Mouse (Mus musculus): ENCODE results near the gene Syt1. TPM values are rescaled to one million over a fixed set of nuclear protein-coding genes. Genes with fewer than 3 reads are reported as not detected.
A peak's percentile ranks its signal among the peaks of the same experiment; 100 is the strongest.

Gene Syt1
- polyA plus RNA-seq (2015; fragmentation: Nextera tagmentation; extraction: Ambion mirVana) = 7.5 and 8.6 TPM in 2 replicates

GRCm38 (mm10) chr10:109010241-109011193 is at the start of gene Syt1:
Gene Syt1, minus strand, starts transcription at chr10:109010982.
- Histone ChIP-seq H3K9ac (ENCODE audit: low read length) (peak within 1 kb of the TSS; percentile 43), H3K27ac (ENCODE audit: low read length) (no peak within 1 kb of the TSS), H3K9me3 (replicated peaks; ENCODE audit: control insufficient read depth, low read length) (no peaks in the 10 kb centered on the region), H3K27me3 (ENCODE audit: control insufficient read depth, insufficient read depth, low read length) (peaks cover 16% of the 10 kb centered on the region), H3K4me3 (replicated peaks; ENCODE audit: low read length) (peak within 1 kb of the TSS; percentile 47), H3K4me1 (ENCODE audit: control insufficient read depth, insufficient read depth, low read length) (peaks cover 11% of the 10 kb centered on the region), H3K4me2 (ENCODE audit: low read depth, low read length) (peak within 1 kb of the TSS; percentile 96), H3K36me3 (ENCODE audit: control insufficient read depth, insufficient read depth, low read length) (no peaks in the 10 kb centered on the region)
- under 1% methylated on average over 37 of the region's 37 CpGs for WGBS
- ATAC-seq (ENCODE audit: insufficient read depth, low FRiP score) = peak; percentile 96

- WGBS = 76% methylated on average over 6 of the region's 6 CpGs
- no peak for ATAC-seq (ENCODE audit: insufficient read depth, low FRiP score)
- no peaks in the 10 kb centered on the region for H3K4me1 ChIP-seq (ENCODE audit: control insufficient read depth, insufficient read depth, low read length)
Observed at GRCm38 (mm10) chr10:109056500-109056899, 45.7 kb upstream of the Syt1 start.

GRCm38 (mm10) chr10:109047537-109047936 is 36.8 kb upstream of the Syt1 start:
- Histone ChIP-seq H3K4me1 (ENCODE audit: control insufficient read depth, insufficient read depth, low read length) (no peaks in the 10 kb centered on the region), H3K4me3 (replicated peaks; ENCODE audit: low read length) (no peak overlapping the region), H3K27me3 (ENCODE audit: control insufficient read depth, insufficient read depth, low read length) (no peaks in the 10 kb centered on the region), H3K9me3 (replicated peaks; ENCODE audit: control insufficient read depth, low read length) (no peaks in the 10 kb centered on the region), H3K36me3 (ENCODE audit: control insufficient read depth, insufficient read depth, low read length) (no peaks in the 10 kb centered on the region), H3K4me2 (ENCODE audit: low read depth, low read length) (no peak overlapping the region), H3K9ac (ENCODE audit: low read length) (no peak overlapping the region), H3K27ac (ENCODE audit: low read length) (no peak overlapping the region)
- 63% methylated on average over 5 of the region's 5 CpGs for WGBS
- no peak for ATAC-seq (ENCODE audit: insufficient read depth, low FRiP score)

More at GRCm38 (mm10) chr10:109056500-109056899, 45.7 kb upstream of the Syt1 start:
- H3K9ac ChIP-seq (ENCODE audit: low read length) = no peak overlapping the region
- no peaks in the 10 kb centered on the region for H3K9me3 ChIP-seq (replicated peaks; ENCODE audit: control insufficient read depth, low read length)
- no peak overlapping the region for H3K4me3 ChIP-seq (replicated peaks; ENCODE audit: low read length)
- H3K27me3 ChIP-seq (ENCODE audit: control insufficient read depth, insufficient read depth, low read length) = no peaks in the 10 kb centered on the region
- no peaks in the 10 kb centered on the region for H3K36me3 ChIP-seq (ENCODE audit: control insufficient read depth, insufficient read depth, low read length)
- H3K27ac ChIP-seq (ENCODE audit: low read length) = no peak overlapping the region
- no peak overlapping the region for H3K4me2 ChIP-seq (ENCODE audit: low read depth, low read length)

DNA sequence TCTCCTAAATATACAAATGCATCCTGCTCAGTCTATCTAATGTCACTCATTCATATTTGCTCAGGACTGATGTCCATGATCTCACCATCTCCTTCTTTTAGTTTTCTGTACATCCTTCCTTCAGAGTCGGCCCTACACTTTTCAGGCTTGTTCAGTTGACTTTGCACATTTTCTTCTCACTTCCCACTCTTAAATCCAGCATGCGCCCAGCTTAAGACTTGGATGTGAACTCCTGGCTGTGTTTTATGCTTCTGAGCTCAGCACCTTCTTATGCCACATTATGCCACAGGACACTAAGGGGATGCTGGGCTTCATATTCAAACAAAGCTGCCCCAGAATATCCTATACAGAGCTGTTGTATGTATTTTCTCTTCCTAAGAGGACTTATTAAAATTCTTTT is 36.2 kb upstream of the Syt1 start:
- Histone ChIP-seq H3K9ac (ENCODE audit: low read length) (no peak overlapping the region), H3K9me3 (replicated peaks; ENCODE audit: control insufficient read depth, low read length) (no peaks in the 10 kb centered on the region), H3K4me2 (ENCODE audit: low read depth, low read length) (no peak overlapping the region), H3K27ac (ENCODE audit: low read length) (no peak overlapping the region), H3K4me1 (ENCODE audit: control insufficient read depth, insufficient read depth, low read length) (no peaks in the 10 kb centered on the region), H3K4me3 (replicated peaks; ENCODE audit: low read length) (no peak overlapping the region), H3K27me3 (ENCODE audit: control insufficient read depth, insufficient read depth, low read length) (no peaks in the 10 kb centered on the region), H3K36me3 (ENCODE audit: control insufficient read depth, insufficient read depth, low read length) (no peaks in the 10 kb centered on the region)
- WGBS = 82% methylated on average over 2 of the region's 2 CpGs
- no peak for ATAC-seq (ENCODE audit: insufficient read depth, low FRiP score)

DNA sequence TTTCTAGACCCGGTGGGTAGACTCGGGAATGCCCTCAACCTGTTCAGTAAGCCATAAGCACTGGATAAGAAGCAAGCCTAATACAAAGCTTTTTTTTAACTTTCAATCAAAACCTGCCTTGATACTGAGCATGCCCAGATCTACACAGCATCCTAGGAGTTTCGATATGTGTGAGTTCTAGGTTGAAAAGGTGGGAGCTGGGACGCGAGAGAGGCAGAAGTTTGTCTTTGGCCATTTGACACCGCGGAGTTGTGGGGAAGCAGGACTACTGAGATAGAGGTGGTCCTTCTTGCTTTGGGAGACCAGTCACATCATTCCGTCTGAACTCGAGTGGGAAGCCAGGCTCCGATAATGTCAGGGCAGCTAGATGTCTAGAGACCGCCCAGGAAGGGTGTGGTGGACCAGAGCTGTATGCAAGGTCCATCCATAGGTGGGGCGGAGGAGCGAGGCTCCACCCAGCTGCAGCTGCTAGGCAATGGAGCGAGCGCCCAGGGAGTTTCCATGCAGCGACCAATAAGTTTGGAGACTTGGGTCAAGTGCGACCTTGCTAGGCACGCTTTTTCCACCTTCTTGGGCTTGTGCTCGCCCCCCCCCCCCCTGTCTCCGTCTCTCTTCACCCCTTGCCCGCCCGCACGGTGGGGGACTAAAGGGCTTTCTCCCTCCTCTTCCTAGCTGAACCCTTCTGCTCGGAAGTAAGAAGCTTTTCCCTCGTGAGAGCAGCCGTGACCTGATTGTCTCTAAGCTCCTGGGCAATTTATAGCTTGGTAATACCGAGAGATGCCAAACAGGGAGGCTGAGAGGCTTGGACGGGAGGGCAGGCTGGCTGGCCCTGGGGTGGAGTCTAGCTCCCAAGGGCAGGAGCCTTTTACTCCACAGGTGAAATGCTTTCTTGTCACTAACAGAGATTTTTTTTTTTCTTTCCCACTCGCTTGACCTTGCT is 714 bp upstream of the Syt1 start:
- H3K4me1 ChIP-seq (ENCODE audit: control insufficient read depth, insufficient read depth, low read length) = peaks cover 11% of the 10 kb centered on the region
- H3K9me3 ChIP-seq (replicated peaks; ENCODE audit: control insufficient read depth, low read length) = no peaks in the 10 kb centered on the region
- peak overlapping the region; percentile 43 for H3K9ac ChIP-seq (ENCODE audit: low read length)
- peak overlapping the region; percentile 47 for H3K4me3 ChIP-seq (replicated peaks; ENCODE audit: low read length)
- peak; percentile 78; the same call in 1 of the 2 replicates for ATAC-seq (ENCODE audit: insufficient read depth, low FRiP score)
- H3K36me3 ChIP-seq (ENCODE audit: control insufficient read depth, insufficient read depth, low read length) = no peaks in the 10 kb centered on the region
- H3K27ac ChIP-seq (ENCODE audit: low read length) = no peak overlapping the region
- H3K4me2 ChIP-seq (ENCODE audit: low read depth, low read length) = peak overlapping the region; percentile 96
- 2% methylated on average over 28 of the region's 29 CpGs for WGBS
- peaks cover 16% of the 10 kb centered on the region for H3K27me3 ChIP-seq (ENCODE audit: control insufficient read depth, insufficient read depth, low read length)

GRCm38 (mm10) chr10:109009831-109010230 is 951 bp downstream of the Syt1 start:
- Histone ChIP-seq H3K4me3 (replicated peaks; ENCODE audit: low read length) (0 out of 2 replicates have a peak overlapping the region, but pooled peaks have one; percentile 47), H3K36me3 (ENCODE audit: control insufficient read depth, insufficient read depth, low read length) (no peaks in the 10 kb centered on the region), H3K9me3 (replicated peaks; ENCODE audit: control insufficient read depth, low read length) (no peaks in the 10 kb centered on the region), H3K27ac (ENCODE audit: low read length) (no peak overlapping the region), H3K27me3 (ENCODE audit: control insufficient read depth, insufficient read depth, low read length) (peaks cover 16% of the 10 kb centered on the region), H3K4me2 (ENCODE audit: low read depth, low read length) (no peak overlapping the region), H3K4me1 (ENCODE audit: control insufficient read depth, insufficient read depth, low read length) (peaks cover 11% of the 10 kb centered on the region), H3K9ac (ENCODE audit: low read length) (no peak overlapping the region)
- ATAC-seq (ENCODE audit: insufficient read depth, low FRiP score) = no peak
- WGBS = 4% methylated on average over 1 of the region's 1 CpGs

DNA sequence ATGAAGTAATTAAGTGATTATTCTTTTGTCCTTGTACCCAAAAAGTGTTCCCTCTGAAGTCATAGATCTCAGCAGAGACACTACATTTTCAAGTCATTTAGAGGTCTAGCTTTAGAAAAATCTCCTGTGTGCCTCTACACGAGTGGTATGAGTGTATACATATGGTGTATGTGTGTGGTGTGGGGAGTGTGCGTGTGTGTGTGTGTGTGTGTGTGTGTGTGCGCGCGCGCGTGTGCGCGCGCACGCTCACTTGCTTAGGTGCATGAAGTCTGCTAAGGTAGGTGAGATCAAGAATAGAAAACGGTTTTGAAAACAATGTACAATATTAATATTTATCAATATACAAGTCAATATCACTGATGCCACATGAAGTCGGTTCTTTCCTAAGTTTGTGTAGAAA is 2.3 kb downstream of the Syt1 start:
- ATAC-seq (ENCODE audit: insufficient read depth, low FRiP score) = no peak
- Histone ChIP-seq H3K27ac (ENCODE audit: low read length) (no peak overlapping the region), H3K4me1 (ENCODE audit: control insufficient read depth, insufficient read depth, low read length) (peaks cover 11% of the 10 kb centered on the region), H3K9ac (ENCODE audit: low read length) (no peak overlapping the region), H3K9me3 (replicated peaks; ENCODE audit: control insufficient read depth, low read length) (no peaks in the 10 kb centered on the region), H3K4me3 (replicated peaks; ENCODE audit: low read length) (no peak overlapping the region), H3K27me3 (ENCODE audit: control insufficient read depth, insufficient read depth, low read length) (peaks cover 16% of the 10 kb centered on the region), H3K4me2 (ENCODE audit: low read depth, low read length) (no peak overlapping the region), H3K36me3 (ENCODE audit: control insufficient read depth, insufficient read depth, low read length) (no peaks in the 10 kb centered on the region)
- WGBS = 86% methylated on average over 13 of the region's 13 CpGs

DNA sequence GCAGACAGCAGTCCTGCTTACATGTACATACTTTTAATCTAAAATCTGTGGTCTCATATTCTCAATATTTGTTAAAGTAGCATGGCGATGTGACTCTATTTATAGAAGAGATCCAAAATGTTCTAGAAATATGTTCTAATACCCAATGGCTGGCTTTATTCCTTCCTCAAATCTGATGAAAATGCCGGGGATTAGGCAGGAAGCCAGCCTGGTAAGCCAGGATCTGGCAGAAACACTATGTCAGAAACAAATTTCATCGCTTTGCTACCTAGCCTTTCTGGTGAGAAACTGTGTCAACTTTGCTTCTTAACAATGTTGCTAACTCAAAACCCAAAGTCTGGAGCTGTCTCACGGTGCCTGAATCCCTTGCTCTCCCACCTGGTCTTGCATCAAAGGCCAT is 7.3 kb downstream of the Syt1 start:
- WGBS = 69% methylated on average over 4 of the region's 4 CpGs
- no peaks in the 10 kb centered on the region for H3K36me3 ChIP-seq (ENCODE audit: control insufficient read depth, insufficient read depth, low read length)
- no peak for ATAC-seq (ENCODE audit: insufficient read depth, low FRiP score)
- H3K27ac ChIP-seq (ENCODE audit: low read length) = no peak overlapping the region
- H3K4me2 ChIP-seq (ENCODE audit: low read depth, low read length) = no peak overlapping the region
- no peak overlapping the region for H3K9ac ChIP-seq (ENCODE audit: low read length)
- H3K27me3 ChIP-seq (ENCODE audit: control insufficient read depth, insufficient read depth, low read length) = no peaks in the 10 kb centered on the region
- no peak overlapping the region for H3K4me3 ChIP-seq (replicated peaks; ENCODE audit: low read length)
- H3K4me1 ChIP-seq (ENCODE audit: control insufficient read depth, insufficient read depth, low read length) = no peaks in the 10 kb centered on the region
- H3K9me3 ChIP-seq (replicated peaks; ENCODE audit: control insufficient read depth, low read length) = no peaks in the 10 kb centered on the region

All from stomach, embryonic 16.5 days (tissue).